Mouse (Mus musculus): ENCODE results near the gene 9430015G10Rik. TPM values are rescaled to one million over a fixed set of nuclear protein-coding genes. Genes with fewer than 3 reads are reported as not detected.

Gene 9430015G10Rik
- polyA plus RNA-seq, 1 experiment: 38.4 TPM

GRCm38 (mm10) chr4:156124077-156124476 lies 14.3 kb downstream of the 9430015G10Rik start:
- peaks cover 8% of the 10 kb centered on the region; the same call in 1 of the 2 replicates for H3K36me3 ChIP-seq (ENCODE audit: control insufficient read depth, insufficient read depth, low read length)
- DNase-seq (ENCODE audit: low read depth in 1 of 2, low spot score in 2 of 2): no peak

GRCm38 (mm10) chr4:156125393-156125792 lies 15.6 kb downstream of the 9430015G10Rik start:
- no peak for TF ChIP-seq POLR2A (IDR thresholded peaks at IDR 0.05; ENCODE audit: low read depth, low read length)
- TF ChIP-seq CTCF (IDR thresholded peaks at IDR 0.05; ENCODE audit: extremely low read depth, insufficient read depth, insufficient read length, insufficient replicate concordance): no peak
- no peak for DNase-seq (ENCODE audit: low read depth in 1 of 2, low spot score in 2 of 2)
- WGBS: 95% methylated on average over 6 of the region's 6 CpGs

More at GRCm38 (mm10) chr4:156124077-156124476, 14.3 kb downstream of the 9430015G10Rik start:
- no peaks in the 10 kb centered on the region for H3K4me1 ChIP-seq (ENCODE audit: control insufficient read depth, insufficient read depth, insufficient read length)
- TF ChIP-seq CTCF (IDR thresholded peaks at IDR 0.05; ENCODE audit: extremely low read depth, insufficient read depth, insufficient read length, insufficient replicate concordance) (no peak), POLR2A (IDR thresholded peaks at IDR 0.05; ENCODE audit: low read depth, low read length) (no peak)
- H3K27ac ChIP-seq (ENCODE audit: insufficient read depth, low read length): no peak overlapping the region
- H3K4me3 ChIP-seq (ENCODE audit: extremely low read depth, insufficient read depth, insufficient read length): no peak overlapping the region
- no peaks in the 10 kb centered on the region for H3K27me3 ChIP-seq (ENCODE audit: control insufficient read depth, insufficient read depth, low read length)
- WGBS: 98% methylated on average over 7 of the region's 7 CpGs

GRCm38 (mm10) chr4:156126841-156127240 lies 17.1 kb downstream of the 9430015G10Rik start:
- Histone ChIP-seq H3K27ac (ENCODE audit: insufficient read depth, low read length) (no peak overlapping the region), H3K36me3 (ENCODE audit: control insufficient read depth, insufficient read depth, low read length) (peaks cover 4% of the 10 kb centered on the region; the same call in 1 of the 2 replicates), H3K4me3 (ENCODE audit: extremely low read depth, insufficient read depth, insufficient read length) (no peak overlapping the region), H3K27me3 (ENCODE audit: control insufficient read depth, insufficient read depth, low read length) (no peaks in the 10 kb centered on the region), H3K4me1 (ENCODE audit: control insufficient read depth, insufficient read depth, insufficient read length) (no peaks in the 10 kb centered on the region)
- WGBS: 86% methylated on average over 7 of the region's 7 CpGs
- DNase-seq (ENCODE audit: low read depth in 1 of 2, low spot score in 2 of 2): no peak
- TF ChIP-seq CTCF (IDR thresholded peaks at IDR 0.05; ENCODE audit: extremely low read depth, insufficient read depth, insufficient read length, insufficient replicate concordance) (no peak), POLR2A (IDR thresholded peaks at IDR 0.05; ENCODE audit: low read depth, low read length) (no peak)

More at GRCm38 (mm10) chr4:156125393-156125792, 15.6 kb downstream of the 9430015G10Rik start:
- no peaks in the 10 kb centered on the region for H3K4me1 ChIP-seq (ENCODE audit: control insufficient read depth, insufficient read depth, insufficient read length)
- H3K4me3 ChIP-seq (ENCODE audit: extremely low read depth, insufficient read depth, insufficient read length): no peak overlapping the region
- H3K36me3 ChIP-seq (ENCODE audit: control insufficient read depth, insufficient read depth, low read length): peaks cover 6% of the 10 kb centered on the region; the same call in 1 of the 2 replicates
- no peak overlapping the region for H3K27ac ChIP-seq (ENCODE audit: insufficient read depth, low read length)
- no peaks in the 10 kb centered on the region for H3K27me3 ChIP-seq (ENCODE audit: control insufficient read depth, insufficient read depth, low read length)

GRCm38 (mm10) chr4:156128746-156129145 lies 19.0 kb downstream of the 9430015G10Rik start:
- H3K36me3 ChIP-seq (ENCODE audit: control insufficient read depth, insufficient read depth, low read length): 0 out of 2 replicates have a peak, but pooled peaks cover 2% of the 10 kb centered on the region
- no peak for DNase-seq (ENCODE audit: low read depth in 1 of 2, low spot score in 2 of 2)
- H3K27me3 ChIP-seq (ENCODE audit: control insufficient read depth, insufficient read depth, low read length): no peaks in the 10 kb centered on the region
- H3K4me3 ChIP-seq (ENCODE audit: extremely low read depth, insufficient read depth, insufficient read length): no peak overlapping the region
- TF ChIP-seq CTCF (IDR thresholded peaks at IDR 0.05; ENCODE audit: extremely low read depth, insufficient read depth, insufficient read length, insufficient replicate concordance): no peak
- no peak for TF ChIP-seq POLR2A (IDR thresholded peaks at IDR 0.05; ENCODE audit: low read depth, low read length)
- 78% methylated on average over 5 of the region's 5 CpGs for WGBS
- H3K4me1 ChIP-seq (ENCODE audit: control insufficient read depth, insufficient read depth, insufficient read length): no peaks in the 10 kb centered on the region
- H3K27ac ChIP-seq (ENCODE audit: insufficient read depth, low read length): no peak overlapping the region

GRCm38 (mm10) chr4:156130436-156130835 lies 20.7 kb downstream of the 9430015G10Rik start, which contains the start of gene Rnf223:
TSS of gene Rnf223 (plus strand) at chr4:156130513.
- Histone ChIP-seq H3K27me3 (ENCODE audit: control insufficient read depth, insufficient read depth, low read length) (no peaks in the 10 kb centered on the region), H3K27ac (ENCODE audit: insufficient read depth, low read length) (no peak within 1 kb of the TSS), H3K4me1 (ENCODE audit: control insufficient read depth, insufficient read depth, insufficient read length) (no peaks in the 10 kb centered on the region), H3K4me3 (ENCODE audit: extremely low read depth, insufficient read depth, insufficient read length) (no peak within 1 kb of the TSS), H3K36me3 (ENCODE audit: control insufficient read depth, insufficient read depth, low read length) (no peaks in the 10 kb centered on the region)
- WGBS: 88% methylated on average over 15 of the region's 15 CpGs
- no peak for TF ChIP-seq CTCF (IDR thresholded peaks at IDR 0.05; ENCODE audit: extremely low read depth, insufficient read depth, insufficient read length, insufficient replicate concordance)
- TF ChIP-seq POLR2A (IDR thresholded peaks at IDR 0.05; ENCODE audit: low read depth, low read length): no peak
- no peak for DNase-seq (ENCODE audit: low read depth in 1 of 2, low spot score in 2 of 2)

- Histone ChIP-seq H3K4me1 (ENCODE audit: control insufficient read depth, insufficient read depth, insufficient read length) (no peaks in the 10 kb centered on the region), H3K36me3 (ENCODE audit: control insufficient read depth, insufficient read depth, low read length) (no peaks in the 10 kb centered on the region), H3K4me3 (ENCODE audit: extremely low read depth, insufficient read depth, insufficient read length) (no peak overlapping the region), H3K27ac (ENCODE audit: insufficient read depth, low read length) (no peak overlapping the region), H3K27me3 (ENCODE audit: control insufficient read depth, insufficient read depth, low read length) (no peaks in the 10 kb centered on the region)
- 93% methylated on average over 10 of the region's 10 CpGs for WGBS
- no peak for DNase-seq (ENCODE audit: low read depth in 1 of 2, low spot score in 2 of 2)
- TF ChIP-seq CTCF (IDR thresholded peaks at IDR 0.05; ENCODE audit: extremely low read depth, insufficient read depth, insufficient read length, insufficient replicate concordance): no peak
- TF ChIP-seq POLR2A (IDR thresholded peaks at IDR 0.05; ENCODE audit: low read depth, low read length): no peak
These were observed 21.2 kb downstream of the 9430015G10Rik start for GRCm38 (mm10) chr4:156130940-156131339.

GRCm38 (mm10) chr4:156133334-156133733 lies 23.6 kb downstream of the 9430015G10Rik start:
- Histone ChIP-seq H3K4me1 (ENCODE audit: control insufficient read depth, insufficient read depth, insufficient read length) (no peaks in the 10 kb centered on the region), H3K4me3 (ENCODE audit: extremely low read depth, insufficient read depth, insufficient read length) (no peak overlapping the region), H3K36me3 (ENCODE audit: control insufficient read depth, insufficient read depth, low read length) (no peaks in the 10 kb centered on the region), H3K27ac (ENCODE audit: insufficient read depth, low read length) (no peak overlapping the region), H3K27me3 (ENCODE audit: control insufficient read depth, insufficient read depth, low read length) (no peaks in the 10 kb centered on the region)
- no peak for DNase-seq (ENCODE audit: low read depth in 1 of 2, low spot score in 2 of 2)
- WGBS: 77% methylated on average over 5 of the region's 5 CpGs
- TF ChIP-seq POLR2A (IDR thresholded peaks at IDR 0.05; ENCODE audit: low read depth, low read length) (no peak), CTCF (IDR thresholded peaks at IDR 0.05; ENCODE audit: extremely low read depth, insufficient read depth, insufficient read length, insufficient replicate concordance) (no peak)

All from spleen, adult 2 months (tissue).